Mouse (Mus musculus): Measurements from ENCODE around the gene 1500011B03Rik.

Gene 1500011B03Rik

GRCm38 (mm10) chr5:114809181-114809756 lies 14.0 kb downstream of the 1500011B03Rik start:
- no peak for DNase-seq (ENCODE audit: low read depth, low spot score)

- DNase-seq (ENCODE audit: low read depth, low spot score) = no peak
These were observed 14.9 kb downstream of the 1500011B03Rik start for GRCm38 (mm10) chr5:114808385-114808784.

GRCm38 (mm10) chr5:114807893-114808292 lies 15.4 kb downstream of the 1500011B03Rik start:
- no peak for DNase-seq (ENCODE audit: low read depth, low spot score)

GRCm38 (mm10) chr5:114807468-114807867 lies 15.8 kb downstream of the 1500011B03Rik start:
- DNase-seq (ENCODE audit: low read depth, low spot score) = no peak

GRCm38 (mm10) chr5:114807063-114807462 lies 16.2 kb downstream of the 1500011B03Rik start:
- DNase-seq (ENCODE audit: low read depth, low spot score) = no peak

GRCm38 (mm10) chr5:114806636-114807035 lies 16.6 kb downstream of the 1500011B03Rik start:
- DNase-seq (ENCODE audit: low read depth, low spot score) = no peak

- peak; percentile 73 for DNase-seq (ENCODE audit: low read depth, low spot score)
These were observed 17.6 kb downstream of the 1500011B03Rik start for GRCm38 (mm10) chr5:114805436-114806350.

GRCm38 (mm10) chr5:114804958-114805357 lies 18.3 kb downstream of the 1500011B03Rik start:
- DNase-seq (ENCODE audit: low read depth, low spot score) = peak; percentile 43

- no peak for DNase-seq (ENCODE audit: low read depth, low spot score)
These were observed 18.9 kb downstream of the 1500011B03Rik start for GRCm38 (mm10) chr5:114804335-114804734.

GRCm38 (mm10) chr5:114803231-114803630 lies 20.0 kb downstream of the 1500011B03Rik start:
- DNase-seq (ENCODE audit: low read depth, low spot score) = no peak

- no peak for DNase-seq (ENCODE audit: low read depth, low spot score)
These were observed 21.4 kb downstream of the 1500011B03Rik start for GRCm38 (mm10) chr5:114801841-114802240.

- DNase-seq (ENCODE audit: low read depth, low spot score) = peak; percentile 51
These were observed 22.2 kb downstream of the 1500011B03Rik start for GRCm38 (mm10) chr5:114801049-114801448.

GRCm38 (mm10) chr5:114799848-114800247 lies 23.4 kb downstream of the 1500011B03Rik start:
- no peak for DNase-seq (ENCODE audit: low read depth, low spot score)

GRCm38 (mm10) chr5:114797253-114797652 lies 26.0 kb downstream of the 1500011B03Rik start:
- no peak for DNase-seq (ENCODE audit: low read depth, low spot score)

GRCm38 (mm10) chr5:114796299-114797012 lies 26.8 kb downstream of the 1500011B03Rik start:
- no peak for DNase-seq (ENCODE audit: low read depth, low spot score)

- DNase-seq (ENCODE audit: low read depth, low spot score) = no peak
These were observed 27.6 kb downstream of the 1500011B03Rik start for GRCm38 (mm10) chr5:114795653-114796052.

- DNase-seq (ENCODE audit: low read depth, low spot score) = no peak
These were observed 28.0 kb downstream of the 1500011B03Rik start for GRCm38 (mm10) chr5:114795231-114795630.

- no peak for DNase-seq (ENCODE audit: low read depth, low spot score)
These were observed 28.7 kb downstream of the 1500011B03Rik start for GRCm38 (mm10) chr5:114794609-114795008.

- DNase-seq (ENCODE audit: low read depth, low spot score) = no peak
These were observed 30.0 kb downstream of the 1500011B03Rik start for GRCm38 (mm10) chr5:114793317-114793716.

GRCm38 (mm10) chr5:114785196-114785595 lies 38.1 kb downstream of the 1500011B03Rik start:
- DNase-seq (ENCODE audit: low read depth, low spot score) = no peak

GRCm38 (mm10) chr5:114784622-114785165 lies 38.6 kb downstream of the 1500011B03Rik start:
- no peak for DNase-seq (ENCODE audit: low read depth, low spot score)
